Mouse (Mus musculus) gastrocnemius, postnatal 36 days (tissue): ENCODE measurements around the gene Cactin. TPM values are rescaled to one million over a fixed set of nuclear protein-coding genes. Genes with fewer than 3 reads are reported as not detected.

ENCODE experiments used
- DNase-seq, 2 experiments: peaks; one replicate each; pipeline ENCODE4 v3.0.0; 2022
- intact Hi-C: fragments of 180-260 bp; cut with DNase I; formaldehyde crosslinking; loops from one replicate; pipeline ENCODE4 v1.15.1; 2025
- total RNA-seq, 2 experiments: library from RNA; stranded (reverse); gene quantifications; 2 replicates each; pipeline ENCODE4 v1.2.3; 2021

The Cactin gene
- total RNA-seq, 2 experiments from 2014 or later: 7.6 to 10.2 TPM

DNA sequence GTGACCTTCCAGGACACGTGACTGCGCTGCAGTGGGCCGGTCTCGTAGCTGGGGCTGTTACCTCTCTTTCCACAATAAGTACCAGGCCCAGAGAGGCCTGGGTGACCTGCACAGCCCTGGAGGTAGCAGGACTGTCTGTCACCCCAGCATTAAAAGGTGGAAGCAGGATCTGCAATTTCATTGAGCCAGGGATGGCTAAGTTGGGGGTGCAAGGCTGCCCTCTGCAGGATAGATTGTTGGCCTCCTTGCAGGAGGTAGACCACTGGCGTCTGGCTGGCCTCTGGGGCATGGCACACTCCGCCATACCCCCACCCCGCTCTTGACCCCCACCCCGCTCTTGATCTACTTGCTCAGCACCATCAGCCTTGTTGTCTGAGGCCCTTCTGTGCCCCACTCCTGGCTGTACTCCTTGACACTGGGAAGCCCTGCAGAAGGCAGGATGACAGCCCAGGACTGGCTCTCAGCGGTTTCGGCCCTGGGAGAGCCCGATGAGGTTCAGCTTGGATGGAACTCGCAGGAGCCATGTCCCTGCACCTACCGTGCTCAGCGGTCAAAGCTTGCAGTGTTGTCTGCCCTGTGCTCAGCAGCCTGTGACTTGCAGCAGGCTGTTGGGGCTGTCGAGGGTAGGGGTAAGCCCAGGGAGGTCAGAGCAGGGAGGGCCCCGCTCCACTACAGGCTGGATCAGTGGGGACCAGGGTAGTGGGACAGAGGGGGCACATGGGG lies 4.4 kb upstream of the Cactin start:
- DNase-seq: no peak
- intact Hi-C loops: no loop called here

DNA sequence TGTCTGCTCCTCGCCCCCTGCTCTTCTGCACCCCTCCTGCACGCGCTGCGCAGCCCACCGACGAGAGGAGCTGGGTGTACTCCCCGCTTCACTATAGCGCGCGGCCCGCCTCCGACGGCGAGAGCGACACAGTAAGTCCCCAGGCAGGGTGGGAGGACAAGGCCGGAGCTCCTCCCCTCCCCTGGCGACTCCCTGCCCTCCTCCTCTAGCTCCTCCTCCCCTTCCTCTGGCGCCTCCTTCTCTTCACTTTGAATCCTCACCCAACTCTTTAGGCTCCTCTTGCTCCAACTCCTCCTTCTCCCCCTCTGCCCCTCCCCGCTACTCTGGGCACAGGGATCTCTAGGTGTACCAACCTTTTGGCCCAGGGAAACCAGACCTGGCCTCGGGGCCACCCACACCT lies 3.6 kb upstream of the Cactin start:
- no peak for DNase-seq
- intact Hi-C loops: no loop called here

DNA sequence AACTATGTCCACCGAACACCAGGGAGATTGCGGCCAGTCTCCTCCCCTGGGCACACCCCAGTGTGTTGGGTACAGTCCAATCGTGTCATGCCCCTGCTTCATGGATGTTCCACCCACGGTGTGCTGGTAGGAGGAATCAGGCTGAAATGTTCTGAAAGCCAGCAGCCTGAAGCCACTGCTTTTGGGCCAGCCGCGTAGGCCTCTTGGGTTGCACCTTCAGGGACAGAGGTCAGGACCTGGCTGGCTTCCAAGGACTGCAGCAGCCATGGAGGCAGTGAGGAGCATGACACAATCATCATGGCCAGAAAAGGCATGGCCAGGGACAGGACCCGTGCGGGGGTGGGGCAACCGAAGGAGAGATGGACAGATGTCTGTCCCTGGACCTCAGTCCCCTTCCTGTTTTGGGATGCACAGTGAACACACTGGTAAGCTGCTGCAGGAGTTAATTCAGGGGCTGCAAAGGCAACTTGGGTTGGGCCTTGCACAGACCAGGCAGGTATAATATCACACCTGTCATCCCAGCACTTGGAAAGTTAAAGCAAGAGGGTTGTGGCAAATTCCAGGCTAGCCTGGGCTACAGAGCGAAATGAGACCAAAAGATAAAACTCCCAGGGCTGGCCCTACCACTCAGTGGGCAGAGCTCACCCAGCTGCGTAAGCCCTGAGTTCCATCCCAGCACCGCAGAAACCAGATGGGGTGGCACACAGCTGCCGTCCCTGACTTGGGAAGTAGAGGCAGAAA lies 2.1 kb upstream of the Cactin start:
- intact Hi-C loops: no loop called here
- DNase-seq: no peak

DNA sequence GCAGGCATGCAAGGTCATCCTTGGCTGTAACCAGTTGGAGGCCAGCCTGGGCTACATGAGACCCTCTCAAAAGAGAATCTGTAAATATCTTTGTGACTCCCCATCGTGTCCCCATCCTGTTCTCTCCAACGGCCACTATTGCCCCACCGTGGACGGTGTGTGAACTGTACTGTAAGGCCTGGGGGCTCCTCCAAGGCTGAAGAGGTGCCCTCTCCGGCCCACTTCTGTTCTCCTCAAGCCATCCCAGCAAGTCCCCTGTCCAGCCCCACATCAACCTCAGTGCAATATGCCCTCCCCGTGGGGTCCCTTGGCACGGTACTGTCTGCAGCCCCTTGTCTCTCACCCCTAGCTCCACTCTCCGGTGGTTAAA lies 1.6 kb upstream of the Cactin start:
- intact Hi-C loops: no loop called here

DNA sequence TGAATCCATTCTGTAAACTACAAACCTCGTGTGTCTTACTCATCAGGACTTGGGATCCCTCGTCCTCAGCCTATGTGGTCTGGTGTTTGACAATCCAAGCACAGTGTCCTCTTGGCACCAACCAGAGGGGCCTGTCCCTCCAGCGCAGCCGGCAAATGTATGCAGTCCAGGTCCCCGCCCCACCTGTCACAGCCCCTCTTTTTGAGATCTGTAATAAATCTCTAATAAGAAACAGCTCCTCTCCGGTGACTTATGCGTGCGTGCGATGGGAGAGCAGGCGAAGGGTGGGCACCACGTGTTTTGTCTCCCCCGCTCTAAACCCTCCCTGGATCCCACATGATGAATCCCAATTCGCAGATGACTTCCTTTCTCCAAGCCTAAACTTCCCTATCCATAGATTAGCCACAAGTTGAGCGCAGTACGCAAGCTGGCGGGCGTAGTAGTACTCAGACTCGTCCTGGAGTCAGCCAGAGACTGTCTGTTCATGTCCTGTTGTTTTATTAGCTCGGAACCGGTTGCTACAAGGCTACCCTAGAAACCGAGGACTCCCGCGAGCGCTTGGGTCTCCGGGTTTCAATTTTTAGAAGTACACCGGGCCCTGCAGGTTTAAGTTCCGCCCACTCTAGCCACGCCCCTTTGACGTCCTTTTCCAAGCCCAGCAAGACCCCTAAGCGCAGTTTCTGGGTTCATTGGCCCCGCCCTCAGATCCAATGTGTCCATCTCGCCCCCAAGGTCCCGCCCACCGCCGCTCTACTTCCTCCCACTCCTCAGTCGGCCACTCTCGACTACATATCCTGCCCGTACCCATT lies 958 bp upstream of the Cactin start:
- peak; percentile 90 to 94 for DNase-seq
- intact Hi-C loops: loop anchor here (2.0 kb wide), 1 partner anchor 27 kb away; the partner anchor contains the start of gene Pip5k1c

More for the DNA sequence above, 1.6 kb upstream of the Cactin start:
- no peak for DNase-seq

DNA sequence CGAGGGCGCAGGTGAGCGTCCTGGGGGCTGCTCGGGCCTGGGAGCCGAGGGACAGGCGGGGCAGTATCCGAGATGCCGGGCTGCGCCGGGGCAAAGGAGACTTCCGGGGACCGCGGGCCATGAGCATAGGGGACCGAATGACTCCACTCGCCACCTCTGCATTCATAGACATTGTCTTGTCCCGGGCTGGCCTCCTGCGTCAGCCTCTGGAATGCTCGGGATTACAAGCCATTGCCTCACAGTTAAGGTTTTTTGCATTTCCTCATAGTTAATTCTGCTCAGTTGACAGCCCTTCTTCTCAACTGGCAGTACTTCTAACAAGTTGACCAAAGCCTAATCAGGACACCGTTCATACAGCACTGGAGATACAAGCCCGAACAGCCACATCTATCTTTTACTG lies 533 bp downstream of the Cactin start:
- intact Hi-C loops: loop anchor here (2.0 kb wide), 1 partner anchor 29 kb away; the partner anchor contains the start of gene Pip5k1c
- no peak for DNase-seq

DNA sequence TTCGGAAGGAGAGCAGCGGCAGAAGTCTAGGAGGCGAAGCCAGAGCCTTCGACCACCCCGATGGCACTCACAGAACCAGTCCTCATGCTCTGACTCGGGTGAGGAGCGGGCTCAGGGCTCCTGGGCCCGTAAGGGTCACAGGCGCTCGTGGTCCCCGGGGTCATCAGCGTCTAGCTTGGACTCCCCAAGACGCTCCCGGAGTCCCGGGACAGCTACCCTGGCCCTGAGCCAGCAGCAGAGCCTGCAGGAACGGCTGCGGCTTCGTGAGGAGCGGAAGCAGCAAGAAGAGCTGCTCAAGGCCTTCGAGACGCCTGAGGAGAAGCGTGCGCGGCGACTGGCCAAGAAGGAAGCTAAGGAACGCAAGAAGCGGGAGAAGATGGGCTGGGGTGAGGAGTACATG lies 1.5 kb downstream of the Cactin start:
- intact Hi-C loops: no loop called here
- no peak for DNase-seq

DNA sequence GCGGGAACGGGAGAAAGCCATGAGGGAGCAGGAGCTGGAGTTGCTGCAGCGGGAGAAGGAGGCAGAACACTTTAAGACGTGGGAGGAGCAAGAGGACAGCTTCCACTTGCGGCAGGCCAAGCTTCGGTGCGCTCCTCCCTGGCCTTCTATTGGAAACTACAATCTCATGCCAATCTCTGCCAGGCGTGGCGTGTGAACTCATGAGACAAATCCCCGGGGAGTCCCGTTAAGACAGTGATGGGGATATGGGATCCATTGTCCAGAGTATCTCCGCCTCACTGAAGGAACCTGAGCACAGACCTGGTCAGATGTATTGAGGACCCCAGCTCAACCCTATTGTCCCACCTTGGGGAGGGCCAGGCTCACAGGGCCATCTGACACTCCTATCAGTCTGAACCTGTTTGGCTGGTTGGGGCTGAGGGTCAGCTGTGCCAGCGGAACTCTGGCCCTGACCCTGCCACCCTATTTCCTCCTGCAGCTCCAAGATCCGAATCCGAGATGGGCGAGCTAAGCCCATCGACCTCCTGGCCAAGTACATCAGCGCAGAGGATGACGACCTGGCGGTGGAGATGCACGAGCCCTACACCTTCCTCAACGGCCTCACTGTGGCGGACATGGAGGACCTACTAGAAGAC lies 2.4 kb downstream of the Cactin start:
- intact Hi-C loops: no loop called here
- no peak for DNase-seq

DNA sequence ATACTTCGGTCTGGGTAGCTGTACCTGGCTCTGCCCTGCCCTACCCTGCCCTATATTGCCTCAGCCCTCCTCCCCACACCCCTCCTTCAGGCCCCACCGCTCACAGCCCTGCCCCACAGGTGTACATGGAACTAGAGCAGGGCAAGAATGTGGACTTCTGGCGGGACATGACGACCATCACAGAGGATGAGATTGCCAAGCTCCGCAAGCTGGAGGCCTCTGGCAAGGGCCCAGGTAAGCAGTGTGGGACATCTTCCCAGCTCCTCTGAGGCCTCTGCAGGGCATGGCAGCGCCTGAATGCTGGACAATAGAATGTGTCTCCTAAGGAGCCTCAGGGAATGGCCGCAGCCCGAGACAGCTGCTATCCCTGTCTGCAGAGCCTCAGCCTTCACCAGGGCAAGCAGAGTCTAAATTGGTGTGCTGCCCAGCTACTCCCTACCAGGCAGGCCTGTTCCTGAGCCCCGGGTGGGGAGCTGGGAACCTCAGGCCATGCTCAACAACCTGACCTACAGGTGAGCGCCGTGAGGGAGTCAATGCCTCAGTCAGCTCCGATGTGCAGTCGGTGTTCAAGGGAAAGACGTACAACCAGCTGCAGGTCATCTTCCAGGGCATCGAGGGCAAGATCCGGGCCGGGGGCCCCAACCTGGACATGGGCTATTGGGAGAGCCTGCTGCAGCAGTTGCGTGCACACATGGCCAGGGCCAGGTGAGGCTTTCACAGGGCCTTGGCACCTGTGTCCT lies 3.1 kb downstream of the Cactin start:
- DNase-seq: no peak
- intact Hi-C loops: no loop called here

DNA sequence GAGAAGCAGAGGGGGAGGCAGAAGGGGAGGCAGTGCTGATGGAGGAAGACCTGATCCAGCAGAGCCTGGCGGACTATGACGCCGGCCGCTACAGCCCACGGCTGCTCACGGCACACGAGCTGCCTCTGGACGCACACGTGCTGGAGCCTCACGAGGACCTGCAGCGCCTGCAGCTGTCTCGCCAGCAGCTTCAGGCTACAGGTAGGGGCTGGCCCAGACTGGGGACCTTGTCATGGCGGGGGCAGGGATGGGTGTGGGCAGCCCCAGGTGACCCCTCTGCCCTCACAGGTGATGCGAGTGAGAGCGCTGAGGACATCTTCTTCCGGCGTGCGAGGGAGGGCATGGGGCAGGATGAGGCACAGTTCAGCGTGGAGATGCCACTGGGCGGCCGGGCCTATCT lies 4.3 kb downstream of the Cactin start:
- no peak for DNase-seq
- intact Hi-C loops: no loop called here

DNA sequence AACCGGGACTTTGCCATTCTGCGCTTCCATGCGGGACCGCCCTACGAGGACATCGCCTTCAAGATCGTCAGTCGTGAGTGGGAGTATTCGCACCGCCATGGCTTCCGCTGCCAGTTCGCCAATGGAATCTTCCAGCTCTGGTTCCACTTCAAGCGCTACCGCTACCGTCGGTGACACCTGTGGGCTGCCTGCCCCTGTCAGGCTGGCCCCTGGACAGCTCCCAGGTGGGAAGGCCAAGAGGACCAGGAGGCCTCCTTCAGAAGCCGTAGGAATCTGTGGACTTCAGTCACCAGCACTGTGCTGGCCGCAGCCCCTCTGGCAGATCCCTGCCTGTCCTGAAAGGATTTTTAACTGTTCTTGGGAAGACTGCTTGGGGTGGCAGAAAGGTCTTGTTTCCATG lies 4.9 kb downstream of the Cactin start:
- no peak for DNase-seq
- intact Hi-C loops: no loop called here

DNA sequence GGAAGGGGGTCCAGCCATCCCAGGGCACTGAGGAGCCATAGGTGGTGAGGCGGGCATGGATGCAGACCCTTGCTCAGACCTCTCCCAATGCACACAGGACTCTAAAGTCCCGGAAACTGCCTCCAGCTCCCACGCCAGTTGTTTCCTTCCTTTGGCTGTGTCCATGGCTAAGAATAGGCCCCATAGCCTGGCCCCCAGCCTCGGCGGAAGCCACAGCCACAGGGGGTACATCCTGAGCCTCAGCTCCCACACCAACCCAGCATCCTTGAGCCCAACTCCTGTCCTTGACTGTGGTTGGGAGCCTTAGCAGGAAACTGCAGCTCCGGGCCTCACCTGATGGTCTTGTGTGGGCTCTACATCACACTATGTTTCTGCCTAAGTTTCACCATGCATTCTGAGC lies 6.0 kb downstream of the Cactin start:
- intact Hi-C loops: no loop called here
- DNase-seq: no peak

DNA sequence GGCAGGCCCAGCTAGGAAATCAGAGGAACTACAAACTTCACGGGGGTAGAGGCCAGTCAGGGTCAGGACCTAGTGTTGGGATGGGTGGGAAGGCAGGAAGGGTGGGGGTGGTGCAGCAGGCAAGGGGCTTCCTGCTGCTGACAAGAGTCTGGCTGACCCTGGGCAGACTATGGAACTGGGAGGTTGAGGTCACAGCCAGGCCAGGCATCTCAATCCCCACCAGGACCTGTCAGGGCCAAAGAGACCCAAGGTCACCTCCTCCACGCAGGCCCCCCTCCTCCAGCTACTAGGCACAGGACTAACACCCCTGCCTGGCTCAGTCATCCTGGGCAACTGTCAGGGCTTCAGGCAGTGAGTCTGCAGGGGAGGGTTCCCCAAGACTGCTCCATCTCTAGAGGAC lies 7.1 kb downstream of the Cactin start:
- DNase-seq: no peak
- intact Hi-C loops: no loop called here

DNA sequence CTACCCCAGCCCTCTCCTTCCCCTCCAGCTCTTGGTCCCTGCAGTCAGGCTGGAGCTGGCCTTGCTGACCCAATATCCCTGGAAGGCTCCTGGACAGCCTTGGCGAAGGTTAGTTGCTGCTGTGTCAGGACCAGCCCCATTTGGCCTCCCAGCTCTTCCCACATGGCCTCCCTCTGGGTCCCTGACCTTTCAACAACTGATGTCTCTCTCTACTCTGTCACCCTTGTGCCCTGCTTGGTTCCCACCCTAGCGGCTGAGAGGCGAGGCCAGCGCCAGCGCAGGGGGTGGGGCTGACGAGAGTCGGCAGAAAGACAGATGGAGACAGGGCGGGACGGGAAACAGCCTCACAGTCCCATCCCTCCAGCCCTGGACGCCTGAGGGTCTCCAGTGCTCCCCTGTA lies 7.5 kb downstream of the Cactin start, which contains the start of gene Tbxa2r:
Gene Tbxa2r, plus strand, starts transcription at position 346 of the 400 bp plus-strand sequence.
- intact Hi-C loops: no loop called here

DNA sequence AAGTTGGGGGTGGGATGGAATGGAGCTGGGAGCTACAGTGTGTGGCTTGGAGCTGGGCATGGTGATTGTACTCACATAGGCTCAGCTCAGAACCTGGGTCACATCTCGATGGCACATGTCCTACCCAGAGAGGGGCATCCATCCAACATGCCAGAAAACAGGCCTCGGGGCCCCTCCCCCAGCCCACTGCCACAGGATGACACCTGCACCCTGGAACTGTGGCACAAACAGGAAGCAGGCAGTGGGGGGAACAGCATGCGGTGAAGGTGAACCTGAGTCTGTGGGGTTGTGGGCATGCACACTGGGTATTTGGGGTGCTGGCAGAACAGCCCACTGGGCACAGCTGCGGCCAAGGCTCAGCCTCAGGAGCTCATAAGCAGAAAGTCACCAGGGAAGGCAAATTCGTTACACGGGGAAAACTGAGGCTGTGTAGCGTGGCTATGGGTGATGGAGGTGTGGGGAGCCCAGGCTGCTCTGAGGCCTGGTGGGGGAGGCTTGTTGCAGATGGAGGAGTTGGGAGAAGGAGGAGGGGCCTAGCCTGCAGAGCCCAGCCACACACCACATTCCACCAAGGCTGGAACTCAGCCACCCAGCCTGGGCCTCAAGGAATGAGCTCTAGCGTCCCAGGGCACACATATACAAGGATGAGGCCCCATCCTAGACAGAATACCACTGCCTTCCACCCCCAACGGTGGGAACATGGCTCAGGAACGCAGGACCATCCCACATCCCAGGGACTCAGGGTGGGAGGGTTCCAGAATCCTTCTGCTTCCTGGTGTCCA lies 8.5 kb downstream of the Cactin start:
- no peak for DNase-seq
- intact Hi-C loops: no loop called here

More for the DNA sequence above, 7.5 kb downstream of the Cactin start, which contains the start of gene Tbxa2r:
- peak in 1 of 2 experiments; percentile 44 for DNase-seq

DNA sequence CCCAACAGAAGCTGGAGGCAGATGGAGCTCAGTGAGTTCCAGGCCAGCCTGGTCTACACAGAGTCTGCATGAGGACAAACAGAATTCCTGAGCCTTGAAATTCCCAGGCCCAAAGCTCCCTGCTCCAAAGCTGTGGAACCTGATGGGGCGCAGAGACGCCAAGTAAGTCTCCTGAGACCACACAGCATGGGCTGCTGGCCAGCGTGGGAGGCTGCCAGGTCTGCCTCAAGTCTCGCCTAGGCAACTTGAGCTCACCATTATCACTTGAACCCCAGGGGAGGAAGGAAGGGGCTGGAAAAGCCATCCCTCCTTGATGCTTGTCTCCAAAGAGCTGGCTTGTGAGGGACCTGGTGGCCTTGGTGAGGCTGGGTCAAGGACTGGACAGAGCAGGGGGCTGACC lies 9.1 kb downstream of the Cactin start:
- intact Hi-C loops: no loop called here
- peak in 1 of 2 experiments; percentile 68 for DNase-seq

DNA sequence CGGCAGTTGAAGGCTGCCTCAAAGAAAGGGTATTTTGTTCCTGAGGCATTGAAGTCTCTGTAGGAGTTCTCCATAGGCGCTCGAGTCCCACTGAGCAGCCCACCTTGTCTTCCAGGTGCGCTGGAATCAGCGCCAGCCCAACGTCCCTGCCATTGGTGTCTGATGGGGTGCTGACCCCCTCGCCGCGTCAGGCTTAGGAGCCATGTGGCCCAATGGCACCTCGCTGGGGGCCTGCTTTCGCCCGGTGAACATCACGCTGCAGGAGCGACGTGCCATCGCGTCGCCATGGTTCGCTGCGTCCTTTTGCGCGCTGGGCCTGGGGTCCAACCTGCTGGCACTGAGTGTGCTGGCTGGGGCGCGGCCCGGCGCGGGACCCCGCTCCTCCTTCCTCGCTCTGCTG lies 11.4 kb downstream of the Cactin start:
- no peak for DNase-seq
- intact Hi-C loops: no loop called here

DNA sequence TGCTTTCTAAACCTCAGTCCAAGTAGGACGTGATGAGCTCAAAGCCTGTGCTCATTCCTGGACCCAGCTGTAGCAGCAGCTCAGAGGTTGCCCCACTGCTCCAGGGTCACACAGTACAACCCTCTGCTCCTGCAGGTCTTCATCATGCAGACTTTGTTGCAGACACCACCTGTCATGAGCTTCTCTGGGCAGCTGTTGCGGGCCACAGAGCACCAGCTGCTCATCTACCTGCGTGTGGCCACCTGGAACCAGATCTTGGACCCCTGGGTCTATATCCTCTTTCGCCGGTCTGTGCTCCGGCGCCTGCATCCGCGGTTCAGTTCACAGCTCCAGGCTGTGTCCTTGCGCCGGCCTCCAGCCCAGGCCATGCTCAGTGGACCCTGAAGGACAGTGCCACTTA lies 13.4 kb downstream of the Cactin start:
- no peak for DNase-seq
- intact Hi-C loops: no loop called here
